Mouse (Mus musculus) CD4-positive, CD25-positive, alpha-beta regulatory T cell, adult 4 months (primary cell): Measurements from ENCODE around the gene Sfxn1. TPM values are rescaled to one million over a fixed set of nuclear protein-coding genes. Genes with fewer than 3 reads are reported as not detected.
A peak's percentile ranks its signal among the peaks of the same experiment; 100 is the strongest.

ENCODE experiments used
- ATAC-seq: one replicate; pipeline ENCODE4 v1.8.0; 2017
- polyA plus RNA-seq, 2 experiments: library from polyadenylated mRNA; unstranded; fragments of 100-300 nt; shearing (Covaris generic); gene quantifications; one replicate each; pipeline ENCODE4 v1.2.1; 2017

Sfxn1 gene
- polyA plus RNA-seq, 2 experiments from 2014 or later, result 45.5 to 48.1 TPM

- no peak for ATAC-seq
These were observed 6.0 kb downstream of the Sfxn1 start for GRCm38 (mm10) chr13:54077470-54078174.

- ATAC-seq, result no peak
These were observed 8.4 kb downstream of the Sfxn1 start for GRCm38 (mm10) chr13:54079782-54080759.

GRCm38 (mm10) chr13:54080785-54081184 lies 9.1 kb downstream of the Sfxn1 start:
- ATAC-seq, result no peak

- no peak for ATAC-seq
These were observed 11.3 kb downstream of the Sfxn1 start for GRCm38 (mm10) chr13:54082946-54083345.

GRCm38 (mm10) chr13:54084178-54084577 lies 12.5 kb downstream of the Sfxn1 start:
- no peak for ATAC-seq

- no peak for ATAC-seq
These were observed 13.2 kb downstream of the Sfxn1 start for GRCm38 (mm10) chr13:54084826-54085225.

- no peak for ATAC-seq
These were observed 13.6 kb downstream of the Sfxn1 start for GRCm38 (mm10) chr13:54085266-54085665.

GRCm38 (mm10) chr13:54091719-54092118 lies 20.1 kb downstream of the Sfxn1 start:
- ATAC-seq, result no peak

- no peak for ATAC-seq
These were observed 22.7 kb downstream of the Sfxn1 start for GRCm38 (mm10) chr13:54094349-54094748.

GRCm38 (mm10) chr13:54094963-54095362 lies 23.3 kb downstream of the Sfxn1 start:
- ATAC-seq, result no peak

- no peak for ATAC-seq
These were observed 24.1 kb downstream of the Sfxn1 start for GRCm38 (mm10) chr13:54095721-54096120.

- no peak for ATAC-seq
These were observed 25.6 kb downstream of the Sfxn1 start for GRCm38 (mm10) chr13:54097227-54097626.

GRCm38 (mm10) chr13:54097797-54098196 lies 26.1 kb downstream of the Sfxn1 start:
- ATAC-seq, result no peak

- no peak for ATAC-seq
These were observed 29.6 kb downstream of the Sfxn1 start for GRCm38 (mm10) chr13:54101031-54101820.

- ATAC-seq, result no peak
These were observed 30.4 kb downstream of the Sfxn1 start for GRCm38 (mm10) chr13:54102061-54102460.

- no peak for ATAC-seq
These were observed 31.6 kb downstream of the Sfxn1 start for GRCm38 (mm10) chr13:54103271-54103670.

- ATAC-seq, result no peak
These were observed 32.2 kb downstream of the Sfxn1 start for GRCm38 (mm10) chr13:54103866-54104265.

- peak; percentile 57 for ATAC-seq
These were observed 42.3 kb downstream of the Sfxn1 start for GRCm38 (mm10) chr13:54113819-54114550.

GRCm38 (mm10) chr13:54114931-54115330 lies 43.3 kb downstream of the Sfxn1 start:
- ATAC-seq, result no peak

- ATAC-seq, result no peak
These were observed 44.1 kb downstream of the Sfxn1 start for GRCm38 (mm10) chr13:54115779-54116178.

GRCm38 (mm10) chr13:54118355-54118754 lies 46.7 kb downstream of the Sfxn1 start:
- ATAC-seq, result no peak
